ENCODE assay signal across 7 mouse cellular contexts in the genomic region with DNA sequence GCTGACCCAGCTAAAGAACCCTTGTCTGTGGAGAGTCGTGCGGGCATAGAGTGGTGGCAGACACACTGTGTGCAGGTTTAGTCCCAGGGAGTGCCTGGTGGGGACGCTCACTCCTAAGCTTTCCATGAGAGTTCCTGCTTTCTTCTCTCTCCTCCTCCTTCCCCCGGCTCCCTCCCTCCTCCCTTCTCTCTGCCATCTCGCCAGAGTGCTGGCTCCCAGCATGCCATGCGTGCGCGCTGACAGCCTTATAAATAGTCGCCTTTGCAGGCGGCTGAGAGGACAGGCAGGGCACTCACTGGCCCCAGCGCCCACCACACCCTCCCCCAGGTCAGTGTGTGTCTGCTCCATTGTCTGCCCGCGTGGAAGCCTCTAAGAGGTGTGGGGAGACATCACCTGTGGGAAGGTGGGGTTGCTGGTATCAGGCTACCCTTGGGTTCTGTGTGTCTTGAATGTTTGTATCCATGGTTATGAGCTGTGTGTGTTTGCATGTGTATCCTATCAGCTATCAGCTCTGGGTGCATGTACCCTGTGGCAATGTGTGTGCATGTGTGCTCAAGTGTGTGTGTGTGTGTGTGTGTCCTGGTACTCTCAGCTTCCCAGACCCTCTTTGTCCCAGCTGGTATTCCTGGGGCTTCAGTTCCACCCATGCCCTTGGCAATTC. TPM values are rescaled to one million over a fixed set of nuclear protein-coding genes. Genes with fewer than 3 reads are reported as not detected.
DNase-seq lines count a peak whose midpoint lies in the region; ATAC-seq lines count a peak whose summit lies in the region.

No protein-coding gene starts in this region.

- peak; percentile 81 for DNase-seq in embryonic facial prominence, embryonic 14.5 days (ENCODE audit: low spot score)
- peak; percentile 42 to 67 for DNase-seq in urinary bladder, postnatal 36 days (ENCODE audit: low spot score in 2 of 2)

- H3K36me3 ChIP-seq in embryonic facial prominence, embryonic 14.5 days (ENCODE audit: control insufficient read depth, insufficient read depth, low read length) = no peaks in the 10 kb centered on the region
- H3K36me3 ChIP-seq in heart, embryonic 11.5 days (ENCODE audit: control insufficient read depth, insufficient read depth, low read length) = no peaks in the 10 kb centered on the region
- H3K36me3 ChIP-seq in kidney, embryonic 15.5 days = no peaks in the 10 kb centered on the region
- H3K36me3 ChIP-seq in limb, embryonic 12.5 days = no peaks in the 10 kb centered on the region
- H3K36me3 ChIP-seq in midbrain, embryonic 13.5 days = no peaks in the 10 kb centered on the region

- H3K4me3 ChIP-seq in embryonic facial prominence, embryonic 14.5 days (ENCODE audit: low read depth, low read length) = peak overlapping the region; percentile 25
- peak overlapping the region; percentile 45 for H3K4me3 ChIP-seq in heart, embryonic 11.5 days (ENCODE audit: low read depth, low read length)
- peak overlapping the region; percentile 30 for H3K4me3 ChIP-seq in kidney, embryonic 15.5 days (replicated peaks)
- H3K4me3 ChIP-seq in limb, embryonic 12.5 days (replicated peaks) = peak overlapping the region; percentile 30
- peak overlapping the region; percentile 36 for H3K4me3 ChIP-seq in midbrain, embryonic 13.5 days (replicated peaks)

- H3K27ac ChIP-seq in embryonic facial prominence, embryonic 14.5 days (replicated peaks; ENCODE audit: low read depth, low read length) = peak overlapping the region; percentile 74
- peak overlapping the region; percentile 98 for H3K27ac ChIP-seq in heart, embryonic 11.5 days (ENCODE audit: low read depth, low read length)
- peak overlapping the region; percentile 88 for H3K27ac ChIP-seq in kidney, embryonic 15.5 days
- H3K27ac ChIP-seq in limb, embryonic 12.5 days = peak overlapping the region; percentile 88
- peak overlapping the region; percentile 85 for H3K27ac ChIP-seq in midbrain, embryonic 13.5 days

- ATAC-seq in cerebellum, adult (ENCODE audit: insufficient number of reproducible peaks, low FRiP score, low TSS enrichment) = peak; percentile 50; the same call in 1 of the 2 replicates
- ATAC-seq in embryonic facial prominence, embryonic 14.5 days (ENCODE audit: low read depth) = peak; percentile 24; the same call in 1 of the 2 replicates
- peak; percentile 15; the same call in 1 of the 2 replicates for ATAC-seq in heart, embryonic 11.5 days (replicated peaks; ENCODE audit: insufficient number of reproducible peaks, low FRiP score, low TSS enrichment)
- ATAC-seq in kidney, embryonic 15.5 days (replicated peaks; ENCODE audit: low FRiP score) = peak; percentile 30
- ATAC-seq in limb, embryonic 12.5 days (ENCODE audit: insufficient number of reproducible peaks, insufficient read depth, low FRiP score, low TSS enrichment, low read depth) = no peak
- peak; percentile 71 for ATAC-seq in midbrain, embryonic 13.5 days

- H3K9ac ChIP-seq in embryonic facial prominence, embryonic 14.5 days (ENCODE audit: low read depth, low read length) = peak overlapping the region; percentile 54
- peak overlapping the region; percentile 82 for H3K9ac ChIP-seq in heart, embryonic 11.5 days (ENCODE audit: low read depth, low read length)
- H3K9ac ChIP-seq in kidney, embryonic 15.5 days = peak overlapping the region; percentile 29; the same call in 1 of the 2 replicates
- peak overlapping the region; percentile 47 for H3K9ac ChIP-seq in limb, embryonic 12.5 days (replicated peaks)
- peak overlapping the region; percentile 63 for H3K9ac ChIP-seq in midbrain, embryonic 13.5 days (replicated peaks)

- H3K9me3 ChIP-seq in embryonic facial prominence, embryonic 14.5 days (ENCODE audit: control insufficient read depth, low read length) = no peaks in the 10 kb centered on the region
- H3K9me3 ChIP-seq in heart, embryonic 11.5 days (replicated peaks; ENCODE audit: control insufficient read depth, low read length) = no peaks in the 10 kb centered on the region
- H3K9me3 ChIP-seq in kidney, embryonic 15.5 days (replicated peaks) = no peaks in the 10 kb centered on the region
- no peaks in the 10 kb centered on the region; the same call in 1 of the 2 replicates for H3K9me3 ChIP-seq in limb, embryonic 12.5 days
- no peaks in the 10 kb centered on the region for H3K9me3 ChIP-seq in midbrain, embryonic 13.5 days

- H3K27me3 ChIP-seq in embryonic facial prominence, embryonic 14.5 days (replicated peaks; ENCODE audit: control insufficient read depth, insufficient read depth, low read length) = no peaks in the 10 kb centered on the region
- H3K27me3 ChIP-seq in heart, embryonic 11.5 days (ENCODE audit: control insufficient read depth, insufficient read depth, low read length) = no peaks in the 10 kb centered on the region
- H3K27me3 ChIP-seq in kidney, embryonic 15.5 days = no peaks in the 10 kb centered on the region
- no peaks in the 10 kb centered on the region for H3K27me3 ChIP-seq in limb, embryonic 12.5 days
- H3K27me3 ChIP-seq in midbrain, embryonic 13.5 days = no peaks in the 10 kb centered on the region

- 5% methylated on average over 13 of the region's 13 CpGs for WGBS in embryonic facial prominence, embryonic 14.5 days
- WGBS in heart, embryonic 11.5 days (ENCODE audit: insufficient replicate concordance) = under 1% methylated on average over 13 of the region's 13 CpGs
- 4% methylated on average over 13 of the region's 13 CpGs for WGBS in kidney, embryonic 15.5 days
- WGBS in limb, embryonic 12.5 days = 3% methylated on average over 13 of the region's 13 CpGs
- 3% methylated on average over 13 of the region's 13 CpGs for WGBS in midbrain, embryonic 13.5 days

- H3K4me1 ChIP-seq in embryonic facial prominence, embryonic 14.5 days (ENCODE audit: control insufficient read depth, insufficient read depth, low read length) = peaks cover 29% of the 10 kb centered on the region
- H3K4me1 ChIP-seq in heart, embryonic 11.5 days (ENCODE audit: control insufficient read depth, insufficient read depth, low read length) = peaks cover 74% of the 10 kb centered on the region
- H3K4me1 ChIP-seq in kidney, embryonic 15.5 days = peaks cover 80% of the 10 kb centered on the region
- peaks cover 78% of the 10 kb centered on the region for H3K4me1 ChIP-seq in limb, embryonic 12.5 days (replicated peaks)
- peaks cover 71% of the 10 kb centered on the region for H3K4me1 ChIP-seq in midbrain, embryonic 13.5 days (replicated peaks)

- H3K4me2 ChIP-seq in embryonic facial prominence, embryonic 14.5 days (ENCODE audit: low read depth, low read length) = peak overlapping the region; percentile 53
- peak overlapping the region; percentile 74 for H3K4me2 ChIP-seq in heart, embryonic 11.5 days
- H3K4me2 ChIP-seq in kidney, embryonic 15.5 days = peak overlapping the region; percentile 57
- H3K4me2 ChIP-seq in limb, embryonic 12.5 days = peak overlapping the region; percentile 56
- peak overlapping the region; percentile 56 for H3K4me2 ChIP-seq in midbrain, embryonic 13.5 days (replicated peaks)

RNA-seq across cellular contexts. Expression of a gene that starts 3.8 kb away (rescaled TPM):
- polyA plus RNA-seq in embryonic facial prominence, embryonic 14.5 days (2014; fragmentation: Nextera tagmentation; extraction: Ambion mirVana) = 97.8 and 125 TPM in 2 replicates
- polyA plus RNA-seq in heart, embryonic 11.5 days (2014; fragmentation: Nextera tagmentation; extraction: Ambion mirVana) = 212 and 221 TPM in 2 replicates
- polyA plus RNA-seq in kidney, embryonic 15.5 days (2015; fragmentation: Nextera tagmentation; extraction: Ambion mirVana) = 32.6 and 34.4 TPM in 2 replicates
- polyA plus RNA-seq in limb, embryonic 12.5 days (2016; fragmentation: Nextera tagmentation; extraction: Ambion mirVana) = 34.3 and 34.4 TPM in 2 replicates
- polyA plus RNA-seq in midbrain, embryonic 13.5 days (2015; fragmentation: Nextera tagmentation; extraction: Ambion mirVana) = 62.5 and 62.9 TPM in 2 replicates

RNA-seq across cellular contexts. Expression of a gene that starts 21.1 kb away (rescaled TPM):
- 57.9 and 64.3 TPM in 2 replicates for polyA plus RNA-seq in embryonic facial prominence, embryonic 14.5 days (2014; fragmentation: Nextera tagmentation; extraction: Ambion mirVana)
- 113 and 127 TPM in 2 replicates for polyA plus RNA-seq in heart, embryonic 11.5 days (2014; fragmentation: Nextera tagmentation; extraction: Ambion mirVana)
- 71.9 and 82.1 TPM in 2 replicates for polyA plus RNA-seq in kidney, embryonic 15.5 days (2015; fragmentation: Nextera tagmentation; extraction: Ambion mirVana)
- polyA plus RNA-seq in limb, embryonic 12.5 days (2016; fragmentation: Nextera tagmentation; extraction: Ambion mirVana) = 24.7 and 25.7 TPM in 2 replicates
- polyA plus RNA-seq in midbrain, embryonic 13.5 days (2015; fragmentation: Nextera tagmentation; extraction: Ambion mirVana) = 22.0 and 24.8 TPM in 2 replicates

RNA-seq across cellular contexts. Expression of a gene that starts 25.8 kb away (rescaled TPM):
- polyA plus RNA-seq in embryonic facial prominence, embryonic 14.5 days (2014; fragmentation: Nextera tagmentation; extraction: Ambion mirVana) = 11.1 and 12.1 TPM in 2 replicates
- 8.3 and 9.3 TPM in 2 replicates for polyA plus RNA-seq in heart, embryonic 11.5 days (2014; fragmentation: Nextera tagmentation; extraction: Ambion mirVana)
- 17.0 and 17.6 TPM in 2 replicates for polyA plus RNA-seq in kidney, embryonic 15.5 days (2015; fragmentation: Nextera tagmentation; extraction: Ambion mirVana)
- polyA plus RNA-seq in limb, embryonic 12.5 days (2016; fragmentation: Nextera tagmentation; extraction: Ambion mirVana) = 23.4 and 23.7 TPM in 2 replicates
- polyA plus RNA-seq in midbrain, embryonic 13.5 days (2015; fragmentation: Nextera tagmentation; extraction: Ambion mirVana) = 10.1 and 11.3 TPM in 2 replicates

RNA-seq across cellular contexts. Expression of a gene that starts 38.4 kb away (rescaled TPM):
- 39.4 and 41.0 TPM in 2 replicates for polyA plus RNA-seq in embryonic facial prominence, embryonic 14.5 days (2014; fragmentation: Nextera tagmentation; extraction: Ambion mirVana)
- polyA plus RNA-seq in heart, embryonic 11.5 days (2014; fragmentation: Nextera tagmentation; extraction: Ambion mirVana) = 32.9 and 40.9 TPM in 2 replicates
- 22.3 and 23.2 TPM in 2 replicates for polyA plus RNA-seq in kidney, embryonic 15.5 days (2015; fragmentation: Nextera tagmentation; extraction: Ambion mirVana)
- 29.8 and 29.9 TPM in 2 replicates for polyA plus RNA-seq in limb, embryonic 12.5 days (2016; fragmentation: Nextera tagmentation; extraction: Ambion mirVana)
- 15.2 and 16.3 TPM in 2 replicates for polyA plus RNA-seq in midbrain, embryonic 13.5 days (2015; fragmentation: Nextera tagmentation; extraction: Ambion mirVana)

RNA-seq across cellular contexts. Expression of a gene that starts 49.9 kb away (rescaled TPM):
- polyA plus RNA-seq in embryonic facial prominence, embryonic 14.5 days (2014; fragmentation: Nextera tagmentation; extraction: Ambion mirVana) = 0.13 and 0.18 TPM in 2 replicates
- 0.17 TPM in 1 of 2 replicates, not detected in the other for polyA plus RNA-seq in heart, embryonic 11.5 days (2014; fragmentation: Nextera tagmentation; extraction: Ambion mirVana)
- 0.10 and 0.17 TPM in 2 replicates for polyA plus RNA-seq in kidney, embryonic 15.5 days (2015; fragmentation: Nextera tagmentation; extraction: Ambion mirVana)
- 0.55 TPM in 1 of 2 replicates, not detected in the other for polyA plus RNA-seq in limb, embryonic 12.5 days (2016; fragmentation: Nextera tagmentation; extraction: Ambion mirVana)
- 0.34 and 0.55 TPM in 2 replicates for polyA plus RNA-seq in midbrain, embryonic 13.5 days (2015; fragmentation: Nextera tagmentation; extraction: Ambion mirVana)

Comparison
In these comparisons a context has a peak if more than half of its experiments do, and no peak if none do; other contexts are left out.
1. H3K9ac ChIP-seq: peak in every context shown above with its lines; median percentile 82 in heart, embryonic 11.5 days; 63 in midbrain, embryonic 13.5 days; 54 in embryonic facial prominence, embryonic 14.5 days; 47 in limb, embryonic 12.5 days; 29 in kidney, embryonic 15.5 days.